Mouse (Mus musculus) heart, postnatal 0 days (tissue): ENCODE data around the gene Tmem138. TPM values are rescaled to one million over a fixed set of nuclear protein-coding genes. Genes with fewer than 3 reads are reported as not detected.

ENCODE experiments used
- ATAC-seq: fragments of 200-750 bp; cut with Nextera tagmentation; 2 replicates; pipeline ENCODE4 v1.8.0; 2017; ENCODE audit warnings: low read depth, moderate number of reproducible peaks, moderate library complexity; ENCODE audit not compliant: insufficient read depth
- DNase-seq: peaks from one replicate; pipeline ENCODE4 v3.0.0-alpha.2; 2016; ENCODE audit warnings: low spot score
- H3K27ac ChIP-seq: fragments of 300-500 bp; sonication (generic); 2 replicates; pipeline ENCODE4 v1.5.1; 2014; ENCODE audit warnings: low read depth, mild to moderate bottlenecking
- H3K27me3 ChIP-seq: fragments of 300-500 bp; sonication (generic); 2 replicates; pipeline ENCODE4 v1.6.1; 2014; ENCODE audit warnings: low read length, mixed read lengths; ENCODE audit not compliant: control insufficient read depth, insufficient read depth
- H3K36me3 ChIP-seq: fragments of 300-500 bp; sonication (generic); replicated peaks from 2 replicates; pipeline ENCODE4 v1.6.1; 2014; ENCODE audit warnings: low read length, mixed read lengths; ENCODE audit not compliant: control insufficient read depth, insufficient read depth
- H3K4me1 ChIP-seq: fragments of 300-500 bp; sonication (generic); 2 replicates; pipeline ENCODE4 v1.6.1; 2014; ENCODE audit warnings: antibody characterized with exemption; ENCODE audit not compliant: control insufficient read depth, insufficient read depth
- H3K4me2 ChIP-seq: fragments of 300-500 bp; sonication (generic); 2 replicates; pipeline ENCODE4 v1.6.1; 2014; ENCODE audit warnings: low read depth, mild to moderate bottlenecking, low read length, moderate library complexity
- H3K4me3 ChIP-seq: fragments of 300-500 bp; sonication (generic); 2 replicates; pipeline ENCODE4 v1.5.1; 2014; ENCODE audit warnings: low read depth, low read length
- H3K9ac ChIP-seq: fragments of 300-500 bp; sonication (generic); replicated peaks from 2 replicates; pipeline ENCODE4 v1.6.1; 2014; ENCODE audit warnings: low read depth, low read length, mixed read lengths
- H3K9me3 ChIP-seq: fragments of 300-500 bp; sonication (generic); replicated peaks from 2 replicates; pipeline ENCODE4 v1.6.1; 2016; ENCODE audit warnings: low read length; ENCODE audit not compliant: control insufficient read depth
- CTCF ChIP-seq: IDR thresholded peaks from 2 replicates; pipeline ENCODE4 v1.5.1; 2016; ENCODE audit warnings: antibody characterized with exemption, control low read depth, low read depth
- EP300 ChIP-seq: IDR thresholded peaks from 2 replicates; pipeline ENCODE4 v1.6.1; 2016; ENCODE audit warnings: antibody characterized with exemption, low read depth
- WGBS: fragments of 180-500 bp; shearing (Covaris S2); extraction: QIAGEN DNeasy Blood & Tissue Kit; methylation state at CpG from one replicate; pipeline ENCODE4 v1.1.7; 2014; 5-methylcytosine and 5-hydroxymethylcytosine counted together
- polyA plus RNA-seq: library from polyadenylated mRNA; unstranded; fragments of >200 nt; fragmentation: Nextera tagmentation; extraction: Ambion mirVana; gene quantifications from 2 replicates; pipeline ENCODE4 v1.2.1, GENCODE M21; 2015
- total RNA-seq: library from RNA; depleted of rRNA; stranded (reverse); fragments of >200 nt; gene quantifications from 2 replicates; pipeline ENCODE4 v1.2.3, GENCODE M21; 2014; ENCODE audit warnings: low replicate concordance; rRNA removed

Gene Tmem138
- total RNA-seq (6.7 and 8.1 TPM in 2 replicates), polyA plus RNA-seq (11.9 and 12.1 TPM in 2 replicates)

DNA sequence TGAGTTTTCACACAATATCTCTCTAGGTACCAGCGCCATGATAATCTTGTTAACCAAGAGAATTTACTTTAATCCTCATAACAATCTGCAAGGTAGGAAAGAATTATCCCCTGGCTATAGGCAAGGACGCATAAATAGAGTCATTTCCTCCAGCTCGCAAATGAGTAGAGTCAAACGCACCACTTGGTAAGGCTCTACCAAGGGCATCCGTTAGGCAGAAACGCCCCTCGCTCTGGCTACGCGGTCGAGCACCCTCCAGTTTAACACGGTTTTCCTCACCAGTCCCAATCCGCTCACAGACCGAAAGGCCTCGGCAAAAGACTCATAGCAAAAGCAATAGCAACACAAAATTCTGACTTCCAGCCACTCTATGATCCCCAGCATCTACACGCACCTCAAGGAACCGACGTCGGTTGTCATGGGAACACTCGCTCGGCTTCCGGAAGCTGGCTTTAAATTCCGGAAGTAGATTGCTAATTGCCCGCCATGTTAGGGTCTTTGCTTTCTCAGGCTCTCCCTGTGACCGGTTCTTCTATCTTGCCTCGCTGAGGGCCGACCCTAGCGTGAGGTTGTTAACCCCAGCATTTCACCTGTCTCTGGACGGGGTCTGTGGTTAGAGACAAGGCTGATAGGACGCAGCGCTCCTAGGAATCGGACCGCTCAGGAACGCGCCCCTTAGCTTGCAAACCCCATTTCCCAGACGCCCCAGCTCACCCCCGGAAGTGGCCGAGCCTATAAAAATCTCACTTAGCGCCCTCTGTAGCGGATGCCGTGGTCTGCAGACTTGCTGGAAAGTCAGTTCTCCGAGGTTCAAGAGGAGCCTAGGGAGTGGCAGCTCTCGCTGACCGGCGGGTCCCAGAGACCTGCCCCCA is at the start of gene Tmem138, which contains the start of gene Cyb561a3:
Tmem138 (minus strand) TSS at position 673 of the 872 bp plus-strand sequence.
Cyb561a3 (plus strand) TSS at position 483 of the 872 bp plus-strand sequence.
- Histone ChIP-seq H3K4me2 (peak within 1 kb of the TSS; percentile 93), H3K9ac (peak within 1 kb of the TSS; percentile 70), H3K9me3 (no peaks in the 10 kb centered on the region), H3K27me3 (no peaks in the 10 kb centered on the region), H3K4me3 (peak within 1 kb of the TSS; percentile 66), H3K27ac (peak within 1 kb of the TSS; percentile 86), H3K4me1 (peaks cover 21% of the 10 kb centered on the region; the same call in 1 of the 2 replicates), H3K36me3 (peaks cover 30% of the 10 kb centered on the region)
- under 1% methylated on average over 44 of the region's 44 CpGs for WGBS
- peak; percentile 94 for ATAC-seq
- 0 out of 2 replicates have a peak, but pooled peaks have one; percentile 56 for TF ChIP-seq EP300
- TF ChIP-seq CTCF, result peak; percentile 60
- peak; percentile 95 for DNase-seq

DNA sequence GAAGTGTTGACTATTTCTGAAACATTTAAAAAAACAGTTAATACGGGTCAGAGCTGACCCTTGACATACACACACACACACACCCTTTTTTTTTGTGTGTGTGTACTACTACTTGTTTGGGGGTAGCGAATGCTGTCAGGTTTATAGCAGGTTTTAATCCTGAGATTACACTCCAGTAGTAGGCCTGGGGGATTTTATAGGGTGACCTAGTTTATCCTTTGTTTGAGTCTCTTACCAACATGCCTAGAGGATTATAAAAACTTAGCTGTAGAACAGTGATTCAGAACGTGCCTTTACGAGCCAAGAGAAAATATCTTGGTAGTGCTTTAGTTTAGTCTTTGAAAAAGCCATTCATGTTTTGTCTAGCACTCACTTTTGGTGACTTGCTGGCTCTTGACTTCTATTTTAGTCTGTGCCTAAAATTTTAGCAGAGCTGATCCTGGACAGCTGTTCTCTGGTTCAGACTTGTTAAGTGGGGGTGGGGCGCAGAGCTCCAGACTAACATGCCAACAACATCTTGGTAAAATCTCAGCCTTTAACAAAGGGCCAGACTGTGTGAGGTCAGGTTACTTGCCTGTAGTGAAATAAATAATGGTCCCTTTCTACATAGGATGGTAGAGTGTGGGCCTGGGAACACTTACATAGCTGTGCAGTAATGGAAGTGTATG is 31.5 kb upstream of the Tmem138 start:
- TF ChIP-seq CTCF, result no peak
- no peak for TF ChIP-seq EP300
- 62% methylated on average over 5 of the region's 5 CpGs for WGBS
- H3K9ac ChIP-seq, result no peak overlapping the region
- no peak overlapping the region for H3K4me3 ChIP-seq
- H3K27ac ChIP-seq, result no peak overlapping the region
- no peaks in the 10 kb centered on the region for H3K9me3 ChIP-seq
- ATAC-seq (no peak), DNase-seq (no peak)
- H3K4me2 ChIP-seq, result no peak overlapping the region
- H3K4me1 ChIP-seq, result peaks cover 24% of the 10 kb centered on the region
- H3K27me3 ChIP-seq, result no peaks in the 10 kb centered on the region
- H3K36me3 ChIP-seq, result peaks cover 64% of the 10 kb centered on the region

DNA sequence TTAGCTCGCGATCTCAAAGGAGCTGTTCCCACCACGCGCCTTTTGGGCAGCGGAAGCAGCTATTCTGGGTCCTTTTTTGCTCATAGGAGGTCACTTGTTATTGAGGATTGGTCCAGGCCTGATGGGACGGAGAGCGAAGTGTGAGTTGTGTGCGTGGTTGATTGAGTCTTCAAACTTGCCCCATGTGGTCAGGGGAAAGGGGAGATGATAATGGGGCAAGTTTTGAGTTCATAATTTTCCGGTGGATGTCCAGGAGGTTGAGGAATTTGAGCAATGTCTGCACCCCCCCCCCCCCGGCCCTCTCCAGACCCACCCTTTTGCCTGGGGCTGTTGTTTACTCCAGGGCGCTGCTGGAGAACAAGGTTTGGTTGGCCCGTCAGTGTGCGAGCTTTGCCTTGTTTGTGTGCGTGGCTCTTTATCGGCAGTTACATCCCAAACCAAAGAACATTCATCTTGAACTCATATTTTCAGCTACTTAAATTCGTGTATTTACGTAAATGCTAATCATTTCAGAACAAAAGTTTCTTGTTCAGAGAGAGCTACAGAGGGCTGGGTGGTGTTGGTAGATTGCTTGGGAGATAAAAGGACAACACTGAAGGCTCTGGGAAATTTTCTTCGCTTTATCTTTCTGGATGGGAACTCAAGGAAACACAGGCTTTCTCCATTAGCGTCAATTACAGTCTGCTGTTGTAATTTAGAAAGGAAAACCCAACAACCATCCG is 28.9 kb upstream of the Tmem138 start:
- ATAC-seq (peak; percentile 15; the same call in 1 of the 2 replicates), DNase-seq (peak; percentile 37)
- peaks cover 37% of the 10 kb centered on the region for H3K36me3 ChIP-seq
- H3K9me3 ChIP-seq, result no peaks in the 10 kb centered on the region
- no peaks in the 10 kb centered on the region for H3K27me3 ChIP-seq
- peak overlapping the region; percentile 91 for H3K4me3 ChIP-seq
- H3K27ac ChIP-seq, result peak overlapping the region; percentile 94
- peak overlapping the region; percentile 79 for H3K4me2 ChIP-seq
- peaks cover 24% of the 10 kb centered on the region for H3K4me1 ChIP-seq
- H3K9ac ChIP-seq, result peak overlapping the region; percentile 87
- WGBS, result 4% methylated on average over 20 of the region's 20 CpGs
- no peak for TF ChIP-seq CTCF
- no peak for TF ChIP-seq EP300

DNA sequence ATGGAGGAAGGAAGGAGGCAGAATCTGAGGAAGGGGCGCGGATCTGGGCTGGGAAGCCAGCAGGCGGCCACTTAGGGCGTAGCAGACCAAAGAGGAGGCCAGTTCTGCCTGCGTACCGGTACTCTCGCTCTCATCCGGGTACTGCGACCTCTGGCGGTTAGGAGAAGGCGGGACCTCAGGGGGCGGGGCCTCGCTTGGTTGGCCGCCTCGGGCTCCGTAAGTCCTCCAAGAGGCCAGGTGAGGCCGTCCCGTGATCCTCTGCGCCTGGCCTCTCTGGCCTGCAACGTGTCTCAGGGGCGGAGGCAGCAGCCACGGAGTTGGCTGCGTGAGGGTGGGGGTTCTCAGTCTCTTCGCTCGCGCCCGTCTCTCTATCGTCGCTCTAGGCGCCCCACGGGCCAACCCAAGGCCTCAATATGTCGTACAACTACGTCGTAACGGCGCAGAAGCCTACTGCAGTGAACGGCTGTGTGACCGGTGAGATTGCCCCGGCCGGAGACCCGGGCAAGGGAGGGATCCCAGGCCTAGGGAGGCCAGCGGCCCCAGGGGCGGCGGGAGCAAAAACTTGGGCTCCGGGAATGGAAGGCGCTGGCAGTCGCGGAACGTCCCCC is 28.2 kb upstream of the Tmem138 start, which contains the start of the genes Ddb1 and Tkfc:
Ddb1 (plus strand) TSS at position 35 of the 608 bp plus-strand sequence.
Tkfc (minus strand) TSS at position 362 of the 608 bp plus-strand sequence.
- Histone ChIP-seq H3K4me2 (peak within 1 kb of the TSS; percentile 79), H3K4me1 (peaks cover 24% of the 10 kb centered on the region), H3K9ac (peak within 1 kb of the TSS; percentile 87), H3K27ac (peak within 1 kb of the TSS; percentile 94), H3K27me3 (no peaks in the 10 kb centered on the region), H3K36me3 (peaks cover 31% of the 10 kb centered on the region), H3K9me3 (no peaks in the 10 kb centered on the region), H3K4me3 (peak within 1 kb of the TSS; percentile 91)
- ATAC-seq (peak; percentile 97), DNase-seq (peak; percentile 98)
- TF ChIP-seq CTCF, result peak; percentile 63
- TF ChIP-seq EP300, result peak; percentile 90; the same call in 1 of the 2 replicates
- under 1% methylated on average over 49 of the region's 49 CpGs for WGBS

DNA sequence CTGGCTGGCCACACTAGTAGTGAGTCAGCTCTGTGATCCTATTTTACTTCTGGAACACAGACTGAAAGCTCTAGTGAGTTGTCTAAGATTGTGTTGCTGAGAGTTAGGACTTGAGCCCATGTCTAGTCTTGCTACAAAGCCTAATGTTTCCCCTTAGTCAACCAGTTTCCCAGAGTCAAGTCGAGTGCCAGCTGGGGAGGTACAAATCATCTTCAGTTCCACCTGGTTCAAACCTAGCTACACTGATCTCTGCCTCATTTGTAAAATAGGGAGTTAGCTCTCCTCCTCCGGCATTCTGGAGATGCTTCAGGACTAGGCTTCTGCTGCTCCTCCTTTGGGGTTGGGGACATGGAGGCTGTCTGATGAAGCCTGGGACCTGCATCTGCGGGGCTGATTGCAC is 27.4 kb upstream of the Tmem138 start:
- Histone ChIP-seq H3K4me1 (peaks cover 24% of the 10 kb centered on the region), H3K27me3 (no peaks in the 10 kb centered on the region), H3K9me3 (no peaks in the 10 kb centered on the region), H3K36me3 (peaks cover 31% of the 10 kb centered on the region), H3K4me3 (peak overlapping the region; percentile 91), H3K27ac (peak overlapping the region; percentile 94), H3K4me2 (peak overlapping the region; percentile 79), H3K9ac (peak overlapping the region; percentile 87)
- no peak for ATAC-seq
- TF ChIP-seq EP300, result no peak
- no peak for TF ChIP-seq CTCF
- 49% methylated on average over 3 of the region's 3 CpGs for whole genome bisulfite sequencing
- DNase-seq, result no peak
